Mouse (Mus musculus) natural killer cell, adult 2 months (primary cell): ENCODE measurements at regions not wholly inside any gene's neighbourhood (a gene's known extent, or its start where the extent isn't known, plus 50 kb on each side); places are given as distances from the start of the nearest gene placed in this dataset.
A peak's percentile ranks its signal among the peaks of the same experiment; 100 is the strongest.

Experiments used
- DNase-seq, 2 experiments: peaks; one replicate each; pipeline ENCODE4 v3.0.0; 2022; ENCODE audit warnings: low spot score in 2 of 2

DNA sequence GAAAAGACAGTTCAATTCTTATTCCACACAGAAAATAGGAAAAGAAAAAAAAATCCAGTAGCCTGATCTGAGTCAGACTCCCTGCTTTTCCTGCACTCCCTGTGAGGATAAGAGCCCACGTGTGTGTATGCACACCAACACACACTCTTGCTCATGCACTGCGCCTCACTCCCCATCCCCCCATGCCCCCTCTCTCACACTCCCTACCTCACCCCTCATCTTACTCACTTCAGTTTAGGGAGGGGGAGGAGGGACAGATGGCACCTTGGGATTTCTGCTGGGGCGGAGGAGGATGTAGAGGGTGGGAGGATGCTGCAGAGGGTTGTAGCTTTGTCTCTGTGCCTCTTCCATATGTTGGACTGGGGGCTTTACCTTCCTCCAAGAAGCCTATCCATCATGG is 85.8 kb upstream of the Sulf2 start:
- DNase-seq = no peak

- no peak for DNase-seq
These were observed 84.6 kb upstream of the Sulf2 start for GRCm38 (mm10) chr2:166240056-166240455.

DNA sequence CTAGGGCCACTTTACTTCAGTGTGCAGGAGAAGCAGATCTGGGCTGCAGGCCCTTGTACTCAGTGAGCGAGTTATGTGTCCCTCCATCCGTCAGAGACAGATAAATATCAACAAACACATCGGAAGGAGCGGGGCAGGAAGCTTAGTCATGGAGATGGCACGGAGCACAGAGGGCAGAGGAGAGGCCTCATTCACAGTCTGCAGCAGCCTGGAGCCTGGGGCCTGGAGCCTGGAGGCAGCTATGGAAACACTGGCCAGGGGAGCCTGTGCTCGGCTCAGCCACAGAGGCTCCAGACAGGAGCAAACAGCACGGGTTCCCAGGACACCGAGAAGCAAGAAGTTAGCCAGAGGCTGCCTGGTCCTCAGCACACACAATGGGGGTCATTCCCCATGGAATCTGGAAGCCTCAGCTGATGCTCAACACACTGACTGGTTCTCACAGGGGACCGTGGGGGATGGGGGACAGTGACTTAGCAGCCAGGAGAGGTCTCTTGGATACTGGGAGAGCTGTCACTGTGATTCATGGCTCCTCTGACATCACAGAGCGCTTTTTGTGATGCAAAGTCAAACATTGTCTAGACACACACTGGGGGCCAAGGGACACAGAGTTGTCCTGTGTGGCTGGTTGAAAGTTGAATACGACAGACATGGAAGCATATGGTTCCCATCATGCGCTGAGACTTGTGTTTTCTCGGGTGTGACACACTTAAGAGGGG is 82.2 kb upstream of the Sulf2 start:
- no peak for DNase-seq

- no peak for DNase-seq
These were observed 80.6 kb upstream of the Sulf2 start for GRCm38 (mm10) chr2:166236102-166236501.

DNA sequence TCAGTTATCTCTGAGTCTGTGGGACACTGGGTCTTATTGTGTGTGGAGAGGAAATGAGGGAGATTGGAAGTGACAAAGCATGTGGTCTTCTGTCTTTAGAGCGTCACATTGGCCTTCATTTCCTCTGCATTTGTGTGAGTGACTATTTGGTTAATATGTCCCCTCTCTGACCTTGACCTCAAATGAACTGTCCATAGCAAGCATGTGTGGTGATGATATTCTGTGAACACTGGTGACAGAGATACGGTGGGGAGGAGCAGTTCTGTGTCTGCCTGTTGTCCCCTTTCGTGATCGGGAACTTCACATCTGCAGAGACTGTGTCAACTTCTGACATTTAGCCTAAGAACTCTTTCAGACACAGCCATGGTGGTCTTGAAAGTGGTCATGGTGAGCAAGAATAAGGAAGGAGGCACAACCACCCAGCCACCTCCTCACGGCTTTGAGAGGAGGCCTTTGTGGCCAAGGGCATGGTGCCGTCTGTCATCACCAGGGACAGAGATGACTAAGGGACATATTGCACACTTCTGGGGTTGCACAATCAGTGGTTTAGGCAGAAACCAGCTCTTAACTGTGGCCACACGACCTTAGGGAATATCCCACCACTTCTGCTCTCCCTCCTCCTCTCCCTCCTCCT is 79.2 kb upstream of the Sulf2 start:
- DNase-seq = peak; percentile 55 to 74

DNA sequence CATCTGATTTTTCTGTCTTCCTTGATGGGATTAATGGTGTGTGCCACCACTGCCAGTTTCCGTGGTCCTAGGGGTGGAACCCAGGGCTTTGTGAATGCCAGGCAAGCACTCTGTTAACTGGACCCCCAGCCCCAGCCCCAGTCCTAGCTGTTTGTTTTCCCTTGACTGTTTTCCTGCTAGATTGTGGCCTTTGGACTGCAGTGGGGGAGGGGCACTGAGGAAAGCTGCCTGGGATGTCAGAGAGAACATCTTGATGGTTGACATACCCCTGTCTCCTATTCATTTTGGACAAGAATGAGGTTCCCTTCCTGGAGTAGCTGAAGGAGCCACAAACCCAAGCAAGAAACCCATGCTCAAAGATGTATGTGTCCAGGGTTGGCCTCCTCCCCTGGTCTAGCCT is 77.8 kb upstream of the Sulf2 start:
- no peak for DNase-seq

GRCm38 (mm10) chr2:166232376-166232775 is 76.9 kb upstream of the Sulf2 start:
- DNase-seq = no peak

DNA sequence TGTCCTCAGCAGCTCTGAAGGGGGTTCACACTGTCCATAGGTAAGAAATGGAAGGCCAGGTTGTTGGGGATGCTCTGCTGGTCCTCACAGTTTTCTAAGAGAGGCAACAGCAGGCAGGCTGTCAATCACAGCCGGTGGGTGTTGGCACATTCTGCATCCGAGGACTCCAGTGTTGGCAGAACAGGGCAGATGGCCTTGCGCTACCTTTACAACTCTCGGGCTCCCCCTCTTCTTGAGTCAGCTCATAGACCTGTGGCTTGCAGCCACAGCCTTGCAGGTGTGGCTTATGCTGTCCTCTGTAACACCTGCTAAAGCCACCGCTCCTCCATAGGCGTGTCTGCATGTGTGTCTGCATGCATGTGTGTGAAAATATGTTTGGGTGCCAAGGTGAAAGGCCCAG is 75.2 kb upstream of the Sulf2 start:
- no peak for DNase-seq

- no peak for DNase-seq
These were observed 72.9 kb upstream of the Sulf2 start for GRCm38 (mm10) chr2:166228356-166228755.

DNA sequence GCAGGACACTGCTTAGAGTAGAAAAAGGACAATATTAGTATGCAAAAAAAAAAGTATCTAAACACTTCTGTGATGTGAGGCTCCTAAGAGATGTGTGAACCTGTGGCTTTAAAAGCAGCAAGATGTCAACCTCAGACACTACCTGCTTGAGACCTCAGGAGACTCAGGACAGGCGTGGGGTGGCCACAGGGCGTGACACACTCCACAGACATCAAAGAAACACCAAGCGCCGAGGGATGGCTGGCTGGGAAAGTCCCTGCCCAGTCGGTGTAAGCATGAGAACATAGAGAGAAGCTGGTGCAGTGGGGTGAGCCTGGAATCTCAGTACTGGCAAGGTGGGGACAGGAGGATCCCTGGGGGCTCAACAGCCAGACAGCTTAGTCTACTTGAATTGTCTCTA is 72.0 kb upstream of the Sulf2 start:
- DNase-seq = peak; percentile 80 to 92

GRCm38 (mm10) chr2:166226929-166227328 is 71.5 kb upstream of the Sulf2 start:
- DNase-seq = peak; percentile 47 to 72

GRCm38 (mm10) chr2:166226331-166226730 is 70.9 kb upstream of the Sulf2 start:
- DNase-seq = no peak

DNA sequence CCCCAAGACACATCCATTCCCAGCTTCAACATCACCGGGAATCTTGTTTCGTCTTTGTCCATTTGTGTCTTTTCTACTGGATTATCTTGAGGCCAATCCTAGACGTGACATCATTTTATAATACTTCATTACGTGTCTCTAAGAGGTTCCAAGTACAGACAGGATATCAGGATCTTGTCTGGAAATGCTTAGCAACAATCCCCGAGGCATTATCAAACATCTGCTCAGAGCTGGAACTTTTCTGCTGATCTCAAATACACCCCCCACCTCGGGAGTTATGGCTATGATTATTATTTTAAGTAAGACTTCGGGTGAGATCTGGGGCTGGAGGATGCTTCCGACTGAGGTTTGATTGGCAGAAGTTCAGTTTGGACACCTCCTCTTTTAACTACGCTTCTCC is 69.9 kb upstream of the Sulf2 start:
- no peak for DNase-seq

DNA sequence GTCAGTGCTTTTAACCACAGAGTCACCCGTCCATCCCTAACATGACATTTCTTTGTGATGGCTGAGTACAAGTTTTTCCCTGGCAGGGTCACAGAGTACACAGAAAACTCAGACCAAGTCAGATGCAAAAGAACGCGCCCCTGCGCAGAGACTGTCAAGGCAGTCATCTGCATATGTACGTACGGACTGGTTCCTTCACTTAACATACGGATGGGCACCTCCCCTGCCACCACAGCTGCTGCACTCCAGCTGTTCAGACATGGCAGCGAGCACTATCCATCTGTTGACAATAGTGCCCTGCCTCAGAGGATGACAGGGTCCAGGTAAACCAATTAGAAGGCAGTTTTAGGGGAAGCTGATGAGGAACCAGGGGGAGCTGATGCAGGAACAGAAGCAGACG is 63.3 kb upstream of the Sulf2 start:
- no peak for DNase-seq

DNA sequence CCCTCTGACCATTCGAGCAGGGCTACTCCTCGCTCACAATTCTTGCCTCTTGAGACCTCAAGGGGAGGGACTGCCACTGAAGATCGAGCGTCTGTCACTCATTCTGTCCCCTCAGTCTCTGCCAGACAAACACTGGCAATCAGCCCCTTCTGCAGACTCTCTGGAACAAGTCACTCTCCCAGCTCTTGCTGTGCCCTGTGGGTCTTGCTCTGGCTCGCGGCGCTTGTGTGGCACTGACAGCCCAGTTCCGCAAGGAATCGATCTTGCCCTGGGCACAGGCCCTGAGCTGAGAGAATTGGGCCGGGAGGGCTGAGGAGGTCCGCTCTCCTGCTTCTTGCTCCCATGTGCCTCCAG is 61.0 kb upstream of the Sulf2 start:
- DNase-seq = no peak

GRCm38 (mm10) chr2:166215610-166216511 is 60.4 kb upstream of the Sulf2 start:
- DNase-seq = no peak

DNA sequence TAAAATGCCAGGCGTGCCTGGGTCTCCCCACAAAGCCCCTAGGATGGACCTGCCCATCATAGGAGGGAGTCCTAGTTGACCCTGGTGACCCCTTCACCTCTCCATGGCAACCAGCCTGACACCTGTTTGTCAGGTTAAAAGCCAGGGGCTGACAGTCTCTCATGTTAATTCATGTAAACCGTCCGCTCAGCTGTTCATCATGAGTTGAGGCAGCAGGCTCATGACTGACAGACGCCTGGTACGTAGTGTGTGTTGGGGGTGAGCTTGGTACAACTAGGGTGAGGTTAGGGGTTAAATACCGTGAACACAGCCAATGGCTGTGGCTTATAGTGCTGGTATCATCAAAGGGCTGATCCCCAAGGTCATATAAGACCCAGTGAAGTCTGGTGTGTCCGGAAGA is 59.7 kb upstream of the Sulf2 start:
- DNase-seq = no peak

DNA sequence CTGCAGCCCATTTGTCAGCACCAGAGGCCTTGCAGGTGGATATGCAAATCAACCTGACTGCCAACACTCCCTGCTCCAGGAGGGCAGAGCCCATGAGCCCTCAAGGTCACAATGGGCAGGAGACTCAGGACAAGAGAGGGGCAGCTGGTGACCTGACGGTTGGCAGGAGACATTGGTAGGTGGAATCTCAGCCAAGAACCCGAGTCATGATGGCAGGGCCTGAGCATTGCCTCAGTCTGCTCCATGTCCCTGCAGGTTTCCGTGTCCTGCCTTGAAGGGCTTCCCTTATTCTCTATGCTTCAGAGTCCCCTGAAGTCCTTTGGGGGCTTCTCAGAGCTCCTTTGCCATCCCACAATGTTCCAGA is 51.7 kb upstream of the Sulf2 start:
- DNase-seq = no peak

DNA sequence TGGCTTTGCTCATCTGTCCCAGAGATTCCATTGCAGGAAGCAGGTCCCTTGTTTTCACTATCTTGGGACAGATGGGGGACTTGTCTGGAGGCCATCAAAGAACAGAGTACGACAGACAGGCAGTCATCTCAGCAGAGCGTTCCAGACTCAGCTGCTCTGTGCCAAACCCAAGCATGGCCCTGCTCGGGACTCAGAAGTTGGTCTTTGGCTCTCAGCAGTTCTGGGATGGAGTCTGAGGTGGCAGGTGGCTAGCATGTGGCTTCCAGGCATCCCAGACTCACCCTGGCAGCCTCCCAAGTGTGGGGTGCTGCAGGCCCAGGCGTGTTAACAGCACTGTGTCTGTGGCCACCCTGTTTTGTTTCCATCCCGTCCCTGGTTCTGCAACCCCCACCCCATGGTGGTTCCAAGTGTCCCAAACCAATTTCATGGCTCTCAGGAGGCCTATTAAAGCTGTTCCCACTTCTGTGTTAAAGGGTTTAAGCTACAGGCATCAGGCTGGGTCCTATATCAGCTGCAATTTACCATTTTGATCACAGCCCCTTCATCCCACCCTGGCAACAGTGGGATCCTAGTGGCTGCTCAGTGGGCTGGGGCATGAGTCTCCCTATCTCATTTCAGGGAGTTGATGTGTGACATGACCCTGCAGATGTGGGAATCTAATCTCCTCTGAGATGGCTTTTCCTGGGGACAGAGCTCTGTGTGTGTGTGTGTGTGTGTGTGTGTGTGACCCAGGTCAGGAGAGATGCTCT is 51.1 kb upstream of the Sulf2 start:
- DNase-seq = no peak
